Mouse (Mus musculus) neural tube, embryonic 11.5 days (tissue): Measurements from ENCODE around the gene Cdh3. TPM values are rescaled to one million over a fixed set of nuclear protein-coding genes. Genes with fewer than 3 reads are reported as not detected.

Experiments used
- ATAC-seq: fragments of 200-750 bp; cut with Nextera tagmentation; 2 replicates; pipeline ENCODE4 v1.8.0; 2017; ENCODE audit warnings: moderate number of reproducible peaks, mild to moderate bottlenecking, moderate TSS enrichment, moderate library complexity; ENCODE audit not compliant: insufficient read depth, low FRiP score, low TSS enrichment
- DNase-seq: peaks from one replicate; pipeline ENCODE4 v3.0.0-alpha.2; 2015; ENCODE audit warnings: low spot score
- H3K27ac ChIP-seq: fragments of 300-500 bp; sonication (generic); 2 replicates; pipeline ENCODE4 v1.5.1; 2014; ENCODE audit warnings: low read depth, mild to moderate bottlenecking, low read length
- H3K27me3 ChIP-seq: fragments of 300-500 bp; sonication (generic); 2 replicates; pipeline ENCODE4 v1.6.1; 2014; ENCODE audit warnings: mild to moderate bottlenecking, low read length, mixed read lengths; ENCODE audit not compliant: control insufficient read depth, insufficient read depth
- H3K36me3 ChIP-seq: fragments of 300-500 bp; sonication (generic); 2 replicates; pipeline ENCODE4 v1.6.1; 2014; ENCODE audit warnings: mild to moderate bottlenecking, low read length, moderate library complexity, mixed read lengths; ENCODE audit not compliant: control insufficient read depth, insufficient read depth
- H3K4me1 ChIP-seq: fragments of 300-500 bp; sonication (generic); 2 replicates; pipeline ENCODE4 v1.6.1; 2014; ENCODE audit warnings: low read length, mixed read lengths; ENCODE audit not compliant: control insufficient read depth, insufficient read depth
- H3K4me2 ChIP-seq: fragments of 300-500 bp; sonication (generic); 2 replicates; pipeline ENCODE4 v1.6.1; 2014; ENCODE audit warnings: low read depth, mild to moderate bottlenecking, moderate library complexity
- H3K4me3 ChIP-seq: fragments of 300-500 bp; sonication (generic); 2 replicates; pipeline ENCODE4 v1.5.1; 2014; ENCODE audit warnings: low read depth, low read length
- H3K9ac ChIP-seq: fragments of 300-500 bp; sonication (generic); 2 replicates; pipeline ENCODE4 v1.6.1; 2014; ENCODE audit warnings: mild to moderate bottlenecking, low read length
- H3K9me3 ChIP-seq: fragments of 300-500 bp; sonication (generic); 2 replicates; pipeline ENCODE4 v1.6.1; 2016; ENCODE audit warnings: low read length; ENCODE audit not compliant: control insufficient read depth
- WGBS: fragments of 180-500 bp; shearing (Covaris S2); extraction: QIAGEN DNeasy Blood & Tissue Kit; methylation state at CpG from one replicate; pipeline ENCODE4 v1.1.7; 2014; 5-methylcytosine and 5-hydroxymethylcytosine counted together
- polyA plus RNA-seq: library from polyadenylated mRNA; unstranded; fragments of >200 nt; fragmentation: Nextera tagmentation; extraction: Ambion mirVana; gene quantifications from 2 replicates; pipeline ENCODE4 v1.2.1, GENCODE M21; 2014

The Cdh3 gene
- polyA plus RNA-seq, 1 experiment from 2014 or later, result 5.4 TPM

DNA sequence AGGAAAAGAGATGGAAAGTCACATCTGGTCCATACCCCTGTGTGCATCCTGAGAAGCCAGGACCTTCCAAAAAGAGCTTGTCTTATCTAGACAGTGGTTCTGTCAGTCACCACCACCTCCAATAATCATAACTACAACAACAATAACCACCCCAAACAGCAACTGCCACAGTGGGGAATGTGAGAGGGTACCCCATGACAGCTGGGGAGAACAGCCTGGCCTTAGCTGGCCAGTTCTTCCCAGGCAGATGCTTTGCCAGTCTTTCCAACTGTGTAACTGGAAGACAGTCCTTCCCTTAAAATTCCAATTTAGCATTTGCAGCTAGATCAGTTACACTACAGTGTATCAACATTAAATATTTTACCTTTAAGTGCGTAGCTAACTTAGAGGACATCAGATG, 40.2 kb downstream of the Cdh3 start:
- H3K4me2 ChIP-seq, result no peak overlapping the region
- no peak overlapping the region for H3K27ac ChIP-seq
- 97% methylated on average over 1 of the region's 1 CpGs for WGBS
- no peaks in the 10 kb centered on the region for H3K4me1 ChIP-seq
- no peaks in the 10 kb centered on the region for H3K27me3 ChIP-seq
- DNase-seq, result no peak
- no peak overlapping the region for H3K4me3 ChIP-seq
- no peaks in the 10 kb centered on the region for H3K9me3 ChIP-seq
- no peak overlapping the region for H3K9ac ChIP-seq
- no peak for ATAC-seq
- H3K36me3 ChIP-seq, result no peaks in the 10 kb centered on the region

DNA sequence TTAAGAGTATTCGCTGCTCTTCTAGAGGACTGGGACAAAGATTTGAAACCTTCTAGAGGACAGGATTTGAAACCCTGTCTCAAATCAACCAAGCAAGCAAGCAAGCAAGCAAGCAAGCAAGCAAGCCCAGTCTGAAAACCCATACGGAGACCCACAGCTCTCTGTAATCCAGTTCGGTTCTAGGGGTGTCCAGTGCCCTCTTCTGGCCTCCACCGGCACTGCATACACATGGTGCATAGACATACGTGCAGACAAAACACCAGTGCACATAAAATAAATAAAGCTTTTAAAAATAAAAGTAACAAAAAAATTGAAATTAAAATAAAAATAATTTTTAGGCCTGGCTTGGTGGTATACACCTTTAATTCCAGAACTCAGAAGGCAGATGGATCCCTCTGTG, 43.3 kb downstream of the Cdh3 start:
- no peaks in the 10 kb centered on the region for H3K36me3 ChIP-seq
- H3K9me3 ChIP-seq, result no peaks in the 10 kb centered on the region
- no peaks in the 10 kb centered on the region for H3K4me1 ChIP-seq
- H3K4me2 ChIP-seq, result no peak overlapping the region
- no peaks in the 10 kb centered on the region for H3K27me3 ChIP-seq
- no peak for ATAC-seq
- no peak for DNase-seq
- no peak overlapping the region for H3K4me3 ChIP-seq
- WGBS, result 98% methylated on average over 5 of the region's 5 CpGs
- H3K27ac ChIP-seq, result no peak overlapping the region
- no peak overlapping the region for H3K9ac ChIP-seq

DNA sequence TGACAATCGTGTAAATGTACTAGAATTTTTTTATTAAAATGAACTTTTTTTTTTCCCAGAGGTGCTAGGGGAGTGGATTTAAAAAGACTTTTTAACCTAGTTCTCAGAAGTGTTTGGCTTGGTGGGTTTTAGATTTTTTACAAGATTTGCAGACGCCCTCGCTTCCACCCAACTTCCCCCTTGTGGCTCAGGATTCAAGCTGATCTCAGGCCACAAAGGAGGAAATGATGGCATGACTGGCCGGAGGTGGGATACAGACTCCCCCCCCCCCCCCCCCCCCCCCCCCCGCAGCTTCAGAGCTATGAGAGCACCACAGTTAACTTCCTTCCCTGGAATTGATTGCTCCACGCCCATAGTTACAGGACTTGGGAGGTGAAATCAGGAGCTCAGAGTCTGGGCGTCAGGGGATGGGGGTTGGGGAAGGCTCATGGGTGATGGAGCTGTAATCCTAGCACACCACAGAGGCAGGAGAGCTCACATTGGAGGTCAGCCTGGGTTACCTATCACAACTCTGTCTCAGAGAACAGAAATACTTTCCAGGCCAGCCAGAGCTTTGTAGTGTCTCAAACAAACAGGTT, 45.5 kb downstream of the Cdh3 start:
- Histone ChIP-seq H3K4me1 (no peaks in the 10 kb centered on the region), H3K4me3 (no peak overlapping the region), H3K9ac (no peak overlapping the region), H3K27ac (no peak overlapping the region), H3K9me3 (no peaks in the 10 kb centered on the region), H3K4me2 (no peak overlapping the region), H3K36me3 (no peaks in the 10 kb centered on the region), H3K27me3 (no peaks in the 10 kb centered on the region)
- ATAC-seq, result no peak
- no peak for DNase-seq
- WGBS, result 67% methylated on average over 6 of the region's 7 CpGs

DNA sequence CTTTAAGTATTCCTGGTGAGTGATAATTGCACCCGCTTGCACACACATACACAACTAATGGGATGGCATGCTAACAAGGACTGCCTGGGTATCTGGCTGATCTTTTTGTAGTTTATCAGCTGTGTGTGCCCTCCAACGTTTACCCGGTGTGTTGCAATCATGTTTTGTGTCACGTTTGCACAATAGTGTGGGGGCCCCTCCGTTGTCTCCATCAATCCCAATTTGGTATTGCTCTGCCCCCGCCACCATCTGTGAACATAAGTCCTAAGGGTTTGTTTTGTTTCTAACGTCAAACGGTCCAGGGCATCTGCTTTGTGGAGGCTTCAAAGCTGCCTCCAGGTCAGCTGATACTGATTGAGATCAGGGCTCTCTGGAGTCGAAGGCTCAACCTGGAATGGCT, 49.2 kb downstream of the Cdh3 start:
- no peaks in the 10 kb centered on the region for H3K4me1 ChIP-seq
- 61% methylated on average over 9 of the region's 9 CpGs for WGBS
- H3K9me3 ChIP-seq, result no peaks in the 10 kb centered on the region
- H3K27ac ChIP-seq, result no peak overlapping the region
- H3K36me3 ChIP-seq, result no peaks in the 10 kb centered on the region
- no peaks in the 10 kb centered on the region for H3K27me3 ChIP-seq
- no peak overlapping the region for H3K9ac ChIP-seq
- H3K4me3 ChIP-seq, result no peak overlapping the region
- DNase-seq, result no peak
- no peak overlapping the region for H3K4me2 ChIP-seq
- no peak for ATAC-seq

DNA sequence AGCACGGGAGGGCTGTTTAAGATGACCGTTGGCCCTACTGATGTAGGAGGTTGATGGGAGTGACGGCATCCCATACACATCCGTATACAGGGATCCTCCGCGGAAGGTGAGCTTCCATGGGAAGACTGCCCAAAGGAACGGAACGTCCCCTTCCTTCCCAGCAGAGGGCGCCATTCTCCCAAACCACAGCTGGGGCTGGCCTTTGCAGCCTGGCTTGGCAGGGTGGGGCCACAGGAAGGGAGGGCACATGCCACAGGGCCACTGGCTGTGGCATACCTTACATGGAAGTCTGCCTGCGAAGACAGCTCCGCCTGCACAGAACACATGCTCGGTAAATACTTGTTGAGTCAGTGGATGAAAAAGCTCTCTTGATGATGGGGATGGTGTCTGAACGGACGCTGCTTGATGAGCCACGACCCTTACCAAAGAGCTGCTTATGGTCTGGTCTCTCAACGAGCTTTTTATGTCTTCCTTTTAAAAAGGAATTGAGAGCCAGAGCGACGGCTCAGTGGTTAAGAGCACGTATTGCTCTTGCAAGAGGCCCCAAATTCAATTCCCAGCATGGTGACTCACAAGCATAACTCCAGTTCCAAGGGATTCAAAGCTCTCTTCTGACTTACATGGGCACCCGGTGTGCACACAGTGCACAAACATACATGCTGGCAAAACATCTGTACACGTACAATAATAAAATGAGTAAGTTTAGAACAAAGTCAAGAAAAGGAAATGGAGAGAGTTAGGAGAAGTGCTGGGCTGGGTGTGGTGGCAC, 50.6 kb downstream of the Cdh3 start:
- Histone ChIP-seq H3K9ac (no peak overlapping the region), H3K9me3 (no peaks in the 10 kb centered on the region), H3K27me3 (no peaks in the 10 kb centered on the region), H3K4me2 (no peak overlapping the region), H3K4me3 (no peak overlapping the region), H3K4me1 (no peaks in the 10 kb centered on the region), H3K36me3 (no peaks in the 10 kb centered on the region), H3K27ac (no peak overlapping the region)
- 30% methylated on average over 21 of the region's 21 CpGs for whole genome bisulfite sequencing
- ATAC-seq (no peak), DNase-seq (peak; percentile 53)

DNA sequence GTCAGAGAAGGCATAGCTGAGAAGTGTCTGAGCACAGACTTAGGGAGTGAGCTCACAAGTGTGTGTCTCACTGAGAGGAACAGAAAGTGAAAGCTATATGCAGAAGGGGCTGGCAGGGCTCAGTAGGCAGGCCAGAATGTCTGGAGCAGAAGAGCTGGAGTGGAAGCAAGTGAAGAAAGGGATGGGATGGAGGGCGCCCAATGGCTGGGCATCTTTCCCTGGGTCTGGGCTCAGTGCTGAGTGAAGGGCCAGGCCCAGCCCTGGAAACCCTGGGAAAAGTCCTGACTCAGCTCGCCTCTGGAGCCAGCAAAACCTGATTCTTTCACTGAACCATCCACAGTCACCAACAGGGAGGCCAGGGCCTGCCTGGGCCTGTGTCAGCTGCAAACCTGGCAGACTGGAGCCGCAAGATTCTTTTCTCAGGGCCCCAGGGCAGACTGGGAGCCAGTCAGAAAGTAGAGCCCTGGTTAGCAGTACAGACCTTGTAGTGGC, 53.0 kb downstream of the Cdh3 start:
- H3K36me3 ChIP-seq, result no peaks in the 10 kb centered on the region
- no peak overlapping the region for H3K27ac ChIP-seq
- WGBS, result 83% methylated on average over 3 of the region's 3 CpGs

DNA sequence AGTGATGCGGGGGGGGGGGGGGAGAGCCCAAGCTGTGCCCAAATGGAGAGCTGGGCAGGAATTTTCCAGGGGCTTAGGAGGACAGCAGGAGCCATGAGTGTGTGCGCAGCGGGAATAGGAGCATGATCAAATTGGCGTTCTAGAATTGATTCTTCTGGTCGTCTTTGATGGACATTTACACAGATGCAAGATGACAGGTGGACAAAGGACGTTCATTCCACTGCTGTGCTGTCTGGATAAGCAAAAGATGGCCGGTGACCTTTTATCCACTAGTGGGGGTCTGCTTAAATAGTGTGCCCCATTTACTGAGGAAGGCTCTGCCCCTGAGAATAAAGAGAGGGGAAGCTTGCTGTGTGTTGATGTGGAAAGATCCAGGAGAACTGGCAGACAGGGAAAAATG, 58.3 kb downstream of the Cdh3 start:
- ATAC-seq (no peak), DNase-seq (no peak)
- no peak overlapping the region for H3K27ac ChIP-seq

More for the DNA sequence above, 53.0 kb downstream of the Cdh3 start:
- DNase-seq, result no peak
- H3K4me2 ChIP-seq, result no peak overlapping the region
- ATAC-seq, result no peak
- no peaks in the 10 kb centered on the region for H3K4me1 ChIP-seq
- no peak overlapping the region for H3K9ac ChIP-seq
- H3K9me3 ChIP-seq, result no peaks in the 10 kb centered on the region
- no peak overlapping the region for H3K4me3 ChIP-seq
- H3K27me3 ChIP-seq, result no peaks in the 10 kb centered on the region

DNA sequence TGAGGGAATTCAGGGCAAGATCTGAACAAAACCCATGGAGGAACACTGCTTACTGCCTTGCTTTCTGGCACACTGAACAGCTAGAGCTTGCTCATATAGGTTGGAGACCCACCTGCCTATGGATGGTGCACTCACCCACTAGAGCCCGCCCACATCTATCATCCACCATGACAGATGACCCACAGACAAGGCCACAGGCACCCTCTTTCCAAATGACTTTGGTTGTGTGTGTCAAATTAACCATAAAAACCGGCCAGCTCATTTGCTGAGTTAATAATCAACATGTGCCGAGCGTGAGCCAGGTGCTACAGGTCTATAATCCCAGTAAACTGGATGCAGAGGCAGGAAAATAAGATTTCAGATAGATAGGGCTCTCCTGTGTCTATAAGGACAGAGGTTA, 59.7 kb downstream of the Cdh3 start:
- ATAC-seq, result no peak
- H3K9ac ChIP-seq, result no peak overlapping the region
- 45% methylated on average over 4 of the region's 4 CpGs for WGBS

More for the DNA sequence above, 58.3 kb downstream of the Cdh3 start:
- Histone ChIP-seq H3K27me3 (no peaks in the 10 kb centered on the region), H3K4me1 (no peaks in the 10 kb centered on the region), H3K36me3 (no peaks in the 10 kb centered on the region), H3K9me3 (no peaks in the 10 kb centered on the region), H3K4me3 (no peak overlapping the region), H3K9ac (no peak overlapping the region), H3K4me2 (no peak overlapping the region)
- WGBS, result 80% methylated on average over 7 of the region's 7 CpGs

More for the DNA sequence above, 59.7 kb downstream of the Cdh3 start:
- no peak overlapping the region for H3K4me2 ChIP-seq
- H3K4me3 ChIP-seq, result no peak overlapping the region
- H3K27me3 ChIP-seq, result no peaks in the 10 kb centered on the region
- no peak for DNase-seq
- H3K9me3 ChIP-seq, result no peaks in the 10 kb centered on the region
- H3K27ac ChIP-seq, result no peak overlapping the region
- H3K4me1 ChIP-seq, result no peaks in the 10 kb centered on the region
- no peaks in the 10 kb centered on the region for H3K36me3 ChIP-seq
